Mouse (Mus musculus) spleen, postnatal 10 days (tissue): ENCODE measurements around the gene Pnkd.

Source experiments
- DNase-seq, 2 experiments: peaks; one replicate each; pipeline ENCODE4 v3.0.0; 2021 to 2022; ENCODE audit warnings: low spot score in 2 of 2

The Pnkd gene

GRCm38 (mm10) chr1:74278538-74278937, 6.2 kb upstream of the Pnkd start, which contains the start of gene Gpbar1:
Gene Gpbar1 (plus strand): TSS chr1:74278550.
- no peak for DNase-seq

- no peak for DNase-seq
Observed at GRCm38 (mm10) chr1:74278988-74279387, 5.7 kb upstream of the Pnkd start.

- no peak for DNase-seq
Observed at GRCm38 (mm10) chr1:74280591-74281325, 4.0 kb upstream of the Pnkd start.

- no peak for DNase-seq
Observed at GRCm38 (mm10) chr1:74281372-74281771, 3.4 kb upstream of the Pnkd start.

- no peak for DNase-seq
Observed at GRCm38 (mm10) chr1:74281886-74282285, 2.8 kb upstream of the Pnkd start.

GRCm38 (mm10) chr1:74282896-74283625, 1.7 kb upstream of the Pnkd start:
- no peak for DNase-seq

GRCm38 (mm10) chr1:74283686-74284463, 855 bp upstream of the Pnkd start:
- DNase-seq = peak in 1 of 2 experiments; percentile 67

GRCm38 (mm10) chr1:74285212-74286010, 681 bp downstream of the Pnkd start:
- DNase-seq = no peak

- peak in 1 of 2 experiments; percentile 23 for DNase-seq
Observed at GRCm38 (mm10) chr1:74286869-74287607, 2.3 kb downstream of the Pnkd start.

GRCm38 (mm10) chr1:74288327-74288726, 3.6 kb downstream of the Pnkd start:
- no peak for DNase-seq

- DNase-seq = no peak
Observed at GRCm38 (mm10) chr1:74289248-74289647, 4.5 kb downstream of the Pnkd start.

GRCm38 (mm10) chr1:74289740-74290139, 5.0 kb downstream of the Pnkd start:
- no peak for DNase-seq

- DNase-seq = no peak
Observed at GRCm38 (mm10) chr1:74290141-74290540, 5.4 kb downstream of the Pnkd start.

GRCm38 (mm10) chr1:74292331-74293020, 7.7 kb downstream of the Pnkd start:
- no peak for DNase-seq

- DNase-seq = no peak
Observed at GRCm38 (mm10) chr1:74293306-74293960, 8.7 kb downstream of the Pnkd start.

GRCm38 (mm10) chr1:74294090-74294643, 9.4 kb downstream of the Pnkd start:
- DNase-seq = no peak

GRCm38 (mm10) chr1:74294733-74295455, 10.2 kb downstream of the Pnkd start:
- DNase-seq = peak in 1 of 2 experiments; percentile 32

GRCm38 (mm10) chr1:74295456-74296171, 10.9 kb downstream of the Pnkd start:
- DNase-seq = peak; percentile 48 to 64
